Mouse (Mus musculus) CD4-positive, CD25-positive, alpha-beta regulatory T cell, adult 4 months (primary cell): ENCODE measurements around the gene Gm10639. TPM values are rescaled to one million over a fixed set of nuclear protein-coding genes. Genes with fewer than 3 reads are reported as not detected.
"Not testable (repeated sequence)": the region's sequence is repeated elsewhere in the genome, so short reads cannot be mapped to it uniquely, and the experiment has no call there.

Experiments used
- ATAC-seq: one replicate; pipeline ENCODE4 v1.8.0; 2017
- polyA plus RNA-seq, 2 experiments: library from polyadenylated mRNA; unstranded; fragments of 100-300 nt; shearing (Covaris generic); gene quantifications; one replicate each; pipeline ENCODE4 v1.2.1; 2017

The Gm10639 gene
- polyA plus RNA-seq, 2 experiments from 2014 or later: not detected

- not testable (repeated sequence) for ATAC-seq
These were observed 58.7 kb downstream of the Gm10639 start for GRCm38 (mm10) chr9:78348206-78349004.

GRCm38 (mm10) chr9:78349141-78349540 is 59.4 kb downstream of the Gm10639 start:
- not testable (repeated sequence) for ATAC-seq

- not testable (repeated sequence) for ATAC-seq
These were observed 60.3 kb downstream of the Gm10639 start for GRCm38 (mm10) chr9:78350007-78350406.

- no peak for ATAC-seq
These were observed 61.9 kb downstream of the Gm10639 start for GRCm38 (mm10) chr9:78351504-78352220.

Other genes starting within 250 kb of the Gm10639 start
- not detected for gene Gcm1, start 238.0 kb upstream of the Gm10639 start, polyA plus RNA-seq
- gene Fbxo9, start 180.9 kb upstream of the Gm10639 start, polyA plus RNA-seq: 10 to 100 TPM; 25.4 to 29.3 TPM
- gene Ick, start 180.7 kb upstream of the Gm10639 start, polyA plus RNA-seq: 10 to 100 TPM in 1 of 2 experiments, 1 to 10 TPM in 1; 9.0 to 10.2 TPM
- gene Gsta4, start 107.1 kb upstream of the Gm10639 start, polyA plus RNA-seq: 10 to 100 TPM; 64.6 to 66.5 TPM
- gene Gsta1, start 59.3 kb upstream of the Gm10639 start, polyA plus RNA-seq: not detected
- not detected for gene Gm3776, start 32.8 kb upstream of the Gm10639 start, polyA plus RNA-seq
- gene Omt2a, start 24.9 kb downstream of the Gm10639 start, polyA plus RNA-seq: not detected
- not detected for gene Omt2b, start 37.7 kb downstream of the Gm10639 start, polyA plus RNA-seq
- not detected for gene Gsta2, start 65.9 kb downstream of the Gm10639 start, polyA plus RNA-seq
- gene Dppa5a, start 78.3 kb downstream of the Gm10639 start, polyA plus RNA-seq: not detected
- not detected for gene Ooep, start 88.8 kb downstream of the Gm10639 start, polyA plus RNA-seq
- gene Ddx43, start 105.9 kb downstream of the Gm10639 start, polyA plus RNA-seq: 1 to 10 TPM; 2.6 to 4.7 TPM
- 1 to 10 TPM; 2.3 to 3.1 TPM for gene Cgas, start 153.3 kb downstream of the Gm10639 start, polyA plus RNA-seq
- gene Mto1, start 158.3 kb downstream of the Gm10639 start, polyA plus RNA-seq: 10 to 100 TPM; 15.6 to 19.1 TPM
- gene Gm17324, start 158.9 kb downstream of the Gm10639 start, polyA plus RNA-seq: under 1 TPM in 1 of 2 experiments, not detected in 1; 0.51 TPM
- gene Eef1a1, start 199.2 kb downstream of the Gm10639 start, polyA plus RNA-seq: over 10,000 TPM; 10,256 to 11,102 TPM